Mouse (Mus musculus) frontal cortex, postnatal 25 days (tissue): ENCODE measurements around the gene Gzmc.
"Not testable (repeated sequence)": the region's sequence is repeated elsewhere in the genome, so short reads cannot be mapped to it uniquely, and the experiment has no call there.

Source experiments
- DNase-seq, 2 experiments: peaks; one replicate each; pipeline ENCODE4 v3.0.0; 2022; ENCODE audit warnings: low spot score in 2 of 2

Gene Gzmc

GRCm38 (mm10) chr14:56234556-56234955 is at the start of gene Gzmc:
TSS of gene Gzmc (minus strand) at chr14:56234656.
- DNase-seq = no peak

- DNase-seq = no peak
Observed at GRCm38 (mm10) chr14:56283816-56284215, 49.4 kb upstream of the Gzmc start.

- DNase-seq = no peak
Observed at GRCm38 (mm10) chr14:56281090-56281489, 46.6 kb upstream of the Gzmc start.

GRCm38 (mm10) chr14:56278691-56279090 is 44.2 kb upstream of the Gzmc start:
- not testable (repeated sequence) for DNase-seq

- DNase-seq = not testable (repeated sequence)
Observed at GRCm38 (mm10) chr14:56276096-56276495, 41.6 kb upstream of the Gzmc start.

- DNase-seq = no peak
Observed at GRCm38 (mm10) chr14:56266109-56266508, 31.7 kb upstream of the Gzmc start.

GRCm38 (mm10) chr14:56262153-56262552 is 27.7 kb upstream of the Gzmc start, which contains the start of gene Gzmb:
TSS of gene Gzmb (minus strand) at chr14:56262260.
- no peak for DNase-seq

GRCm38 (mm10) chr14:56240409-56240808 is 6.0 kb upstream of the Gzmc start:
- DNase-seq = no peak

GRCm38 (mm10) chr14:56211317-56211716 is 23.1 kb downstream of the Gzmc start, which contains the start of gene Gzmf:
TSS of gene Gzmf (minus strand) at chr14:56211417.
- DNase-seq = no peak

GRCm38 (mm10) chr14:56205613-56206012 is 28.8 kb downstream of the Gzmc start:
- no peak for DNase-seq

GRCm38 (mm10) chr14:56205021-56205420 is 29.4 kb downstream of the Gzmc start:
- not testable (repeated sequence) for DNase-seq

GRCm38 (mm10) chr14:56203975-56204374 is 30.5 kb downstream of the Gzmc start:
- peak; percentile 58 to 59 for DNase-seq

- no peak for DNase-seq
Observed at GRCm38 (mm10) chr14:56186946-56187345, 47.5 kb downstream of the Gzmc start.

GRCm38 (mm10) chr14:56186521-56186920 is 47.9 kb downstream of the Gzmc start:
- no peak for DNase-seq
